Mouse (Mus musculus): ENCODE measurements around the gene Lpcat2b.
"Not testable (repeated sequence)": the region's sequence is repeated elsewhere in the genome, so short reads cannot be mapped to it uniquely, and the experiment has no call there.

The Lpcat2b gene

DNA sequence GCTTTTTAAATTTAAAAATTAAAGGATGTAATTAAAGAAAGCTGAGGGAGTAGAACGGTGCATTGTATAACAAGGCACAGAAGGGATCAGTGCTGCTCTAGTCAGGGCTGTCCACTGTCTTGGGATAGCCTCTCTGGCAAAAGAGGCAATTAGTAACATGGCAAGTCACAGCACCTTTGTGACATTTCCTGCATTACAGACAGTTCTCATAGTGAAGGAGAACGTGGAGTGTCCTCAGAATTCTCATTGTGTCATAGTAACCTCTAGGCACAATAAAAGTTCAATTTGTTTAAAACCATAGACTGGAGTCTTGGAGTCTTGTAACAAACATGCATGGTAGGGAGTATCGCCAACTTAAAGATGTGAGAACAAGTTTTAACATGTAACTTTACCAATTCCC is at the start of gene Lpcat2b:
TSS of gene Lpcat2b (plus strand) at position 301 of the 400 bp plus-strand sequence.
- DNase-seq (ENCODE audit: low spot score), result no peak

DNA sequence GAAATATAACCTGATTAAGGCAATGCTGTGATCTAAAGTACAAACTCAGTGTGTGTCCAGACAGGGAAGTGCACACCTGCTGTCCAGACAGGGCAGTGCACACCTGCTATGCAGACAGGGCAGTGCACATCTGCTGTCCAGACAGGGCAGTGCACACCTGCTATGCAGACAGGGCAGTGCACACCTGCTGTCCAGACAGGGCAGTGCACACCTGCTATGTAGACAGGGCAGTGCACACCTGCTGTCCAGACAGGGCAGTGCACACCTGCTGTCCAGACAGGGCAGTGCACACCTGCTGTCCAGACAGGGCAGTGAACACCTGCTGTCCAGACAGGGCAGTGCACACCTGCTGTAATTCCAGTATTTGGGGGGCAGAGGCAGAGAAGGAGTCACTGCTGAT is 44.9 kb upstream of the Lpcat2b start:
- not testable (repeated sequence) for DNase-seq (ENCODE audit: low spot score)

DNA sequence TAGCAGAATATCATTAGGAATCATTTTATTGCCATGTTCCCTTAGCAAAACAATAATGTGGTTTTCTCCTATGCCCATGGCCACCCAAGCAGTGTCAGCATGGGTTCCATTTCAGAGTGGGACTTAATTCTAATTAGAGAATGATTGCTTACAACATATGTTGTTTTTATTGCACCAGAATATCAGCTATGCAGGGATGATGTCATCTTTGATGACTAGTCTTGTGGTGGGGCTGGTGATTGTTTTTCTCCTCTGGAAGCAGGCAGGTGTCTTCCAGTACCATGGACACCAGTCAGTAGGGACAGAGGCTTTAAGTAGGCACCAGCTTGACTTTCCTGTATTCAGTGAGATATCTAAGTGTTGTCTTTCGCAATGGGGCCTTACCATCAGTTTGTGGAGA is 43.6 kb upstream of the Lpcat2b start:
- DNase-seq (ENCODE audit: low spot score), result no peak

DNA sequence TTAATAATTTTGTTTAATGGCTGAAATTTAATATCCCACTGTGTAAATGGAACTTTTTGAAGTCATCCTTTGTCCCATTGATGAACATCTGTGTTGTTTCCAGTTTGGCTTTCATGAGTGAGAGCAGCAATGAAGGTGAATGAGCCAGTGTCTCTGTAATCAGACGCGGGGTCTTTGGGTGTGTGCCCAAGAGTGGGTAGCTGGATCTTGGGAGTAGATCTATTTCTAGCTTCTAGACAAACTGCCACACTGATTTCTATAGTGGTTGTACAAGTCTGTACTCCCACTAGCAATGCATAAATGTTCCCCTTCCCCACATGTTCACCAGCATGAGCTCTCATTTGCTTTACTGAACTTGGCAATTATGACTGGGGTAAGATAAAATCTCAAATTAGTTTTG is 42.0 kb upstream of the Lpcat2b start:
- no peak for DNase-seq (ENCODE audit: low spot score)

DNA sequence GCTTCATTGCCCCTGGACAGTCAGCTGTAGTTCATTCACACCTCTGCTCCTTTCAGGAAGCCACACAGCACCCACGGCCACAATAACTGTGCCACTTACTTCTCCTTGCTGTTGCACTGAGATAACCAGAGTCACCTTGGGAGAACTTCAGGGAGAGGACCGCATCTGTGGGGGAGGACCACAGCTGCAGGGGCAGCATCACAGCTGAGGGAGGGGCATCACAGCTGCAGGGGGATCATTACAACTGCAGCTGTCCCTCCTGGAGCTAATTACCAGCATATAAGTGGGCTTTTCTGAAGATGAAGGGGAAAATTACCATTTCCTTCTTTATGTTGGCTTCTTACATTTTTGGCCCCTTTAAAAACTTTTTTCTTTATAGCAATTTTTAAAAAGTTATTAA is 36.9 kb upstream of the Lpcat2b start:
- DNase-seq (ENCODE audit: low spot score), result no peak

DNA sequence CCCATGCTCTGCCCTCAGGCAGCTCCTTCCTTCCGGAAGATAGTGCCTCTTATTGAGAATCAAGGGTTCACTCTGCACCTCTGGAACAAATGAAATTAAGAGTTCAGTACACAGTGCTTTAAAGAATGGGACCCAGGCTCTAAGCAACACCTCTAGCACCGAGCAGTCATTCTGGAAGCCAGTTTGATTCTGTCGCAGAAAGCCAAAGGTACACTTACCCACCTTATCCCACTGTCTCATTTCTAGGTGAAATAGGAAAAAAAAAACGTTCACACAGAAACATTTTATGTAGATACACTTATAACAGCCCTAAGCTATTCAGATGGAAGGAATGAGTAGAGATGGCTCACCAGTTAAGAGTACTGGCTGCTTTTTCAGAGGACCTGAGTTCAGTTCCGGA is 28.9 kb upstream of the Lpcat2b start, which contains the start of gene Ephx4:
TSS of gene Ephx4 (plus strand) at position 301 of the 400 bp plus-strand sequence.
- DNase-seq (ENCODE audit: low spot score), result no peak

DNA sequence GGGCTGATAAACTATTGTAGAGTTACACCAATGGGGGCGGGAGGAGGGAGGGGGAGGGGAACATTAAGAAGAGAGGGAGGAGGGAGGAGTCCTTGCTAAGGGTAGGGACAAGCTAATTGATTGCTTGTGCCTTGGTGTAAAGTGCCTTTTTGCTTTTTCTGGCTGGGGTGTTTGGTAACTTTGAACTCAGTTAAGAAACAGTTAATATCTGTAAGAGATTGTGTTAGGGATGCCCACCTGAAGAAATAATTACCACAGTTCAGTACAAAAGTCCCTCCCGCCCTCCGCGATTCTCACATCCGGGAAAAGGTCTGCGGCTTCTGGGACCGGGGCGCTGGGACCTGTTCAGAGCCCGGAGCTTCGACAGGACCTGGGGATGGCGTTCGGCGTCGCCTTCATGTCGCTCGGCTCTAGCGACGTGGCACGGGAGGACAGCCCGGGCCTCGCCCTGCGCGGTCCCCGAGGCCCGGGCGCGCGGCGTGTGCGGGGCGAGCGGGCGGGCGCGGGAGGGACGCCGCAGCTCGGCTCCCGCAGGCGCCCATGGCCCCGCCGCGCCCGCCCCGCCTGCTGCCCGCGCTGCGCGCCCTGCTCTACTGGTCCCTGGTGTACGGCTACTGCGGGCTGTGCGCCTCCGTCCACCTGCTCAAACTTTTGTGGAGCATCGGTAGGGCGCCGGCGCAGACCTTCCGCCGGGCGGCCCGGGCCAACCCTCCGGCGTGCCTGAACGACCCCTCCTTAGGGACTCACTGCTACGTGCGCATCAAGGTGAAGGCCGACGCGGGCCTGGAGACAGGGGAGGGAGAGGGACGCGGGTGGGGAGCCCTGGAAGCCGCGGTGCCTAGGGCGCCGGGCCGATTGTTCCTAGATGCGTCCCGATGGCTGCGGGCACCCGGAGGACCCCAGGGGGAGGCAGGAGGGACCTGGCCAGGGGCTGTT is 28.1 kb upstream of the Lpcat2b start:
- DNase-seq (ENCODE audit: low spot score), result no peak

DNA sequence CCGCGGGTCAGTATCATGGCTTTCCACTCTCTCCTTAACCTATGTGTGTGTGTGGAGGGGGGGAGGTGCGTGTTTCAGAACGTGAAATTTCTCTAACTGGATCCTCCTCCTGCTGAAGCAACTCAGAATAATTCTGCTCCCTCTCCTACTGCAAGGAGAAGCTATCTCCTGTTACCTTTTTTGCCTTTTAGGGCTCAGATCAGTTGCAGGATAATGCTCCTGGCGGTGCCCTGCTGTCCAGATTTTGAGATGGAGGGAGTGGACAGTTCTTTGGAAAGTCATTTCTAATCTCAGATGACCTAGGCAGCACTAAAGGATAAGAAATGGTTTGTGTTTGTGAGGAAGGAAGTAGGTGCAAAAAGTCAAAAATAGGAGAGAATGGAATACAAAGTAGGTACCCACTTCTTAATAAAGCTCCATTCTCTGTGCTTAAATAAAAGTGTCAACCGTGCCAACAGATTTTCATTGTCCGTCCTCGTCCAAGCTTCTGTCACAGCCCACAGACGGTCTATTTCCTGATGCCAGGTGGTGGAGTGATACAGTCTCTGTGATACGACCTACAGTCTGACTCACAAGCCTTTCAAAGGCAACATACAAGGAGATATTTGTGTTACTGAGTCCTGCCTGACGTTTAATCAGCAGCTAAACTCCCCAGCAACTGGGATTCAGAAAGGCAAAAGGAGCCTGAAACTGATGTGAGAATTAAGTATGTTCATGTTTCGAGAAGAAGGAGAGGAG is 27.2 kb upstream of the Lpcat2b start:
- peak; percentile 60 for DNase-seq (ENCODE audit: low spot score)

DNA sequence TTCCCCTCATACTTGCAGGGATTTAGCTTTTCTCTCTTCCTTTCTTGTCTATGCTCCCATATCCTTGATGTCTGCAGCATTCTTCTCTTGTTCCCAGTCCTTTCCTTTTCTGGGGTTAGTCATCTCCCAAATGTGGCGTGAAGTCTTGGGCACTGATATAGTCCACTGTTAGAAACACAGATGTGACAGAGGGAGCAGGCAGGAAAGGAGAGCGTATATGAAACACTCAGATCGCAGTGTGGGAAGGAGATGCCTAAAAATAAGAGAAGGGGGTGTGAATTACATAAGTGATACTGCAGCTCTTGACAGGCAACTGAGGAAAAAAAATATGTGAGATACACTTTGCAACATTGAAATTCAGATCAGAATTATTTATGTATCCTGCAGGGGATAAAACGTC is 26.0 kb upstream of the Lpcat2b start:
- peak; percentile 75 for DNase-seq (ENCODE audit: low spot score)

DNA sequence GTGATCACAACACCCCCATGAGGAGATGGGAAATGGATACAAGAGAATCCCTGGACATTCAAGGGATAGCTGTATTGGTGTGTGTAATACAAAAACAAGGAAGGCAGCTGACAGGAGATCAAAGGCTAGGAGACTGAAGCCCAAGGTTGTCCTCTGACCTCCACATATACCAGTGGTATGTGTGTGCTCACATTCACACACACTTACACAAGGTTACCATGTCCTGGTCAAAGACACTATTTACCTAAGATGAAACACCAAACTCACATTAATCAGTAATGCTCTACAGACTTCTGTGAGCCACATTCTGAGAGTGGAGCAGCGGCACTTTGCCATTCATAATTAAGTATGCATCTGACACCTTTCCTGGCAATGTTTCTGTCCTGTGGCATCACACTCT is 21.0 kb upstream of the Lpcat2b start:
- DNase-seq (ENCODE audit: low spot score), result no peak

DNA sequence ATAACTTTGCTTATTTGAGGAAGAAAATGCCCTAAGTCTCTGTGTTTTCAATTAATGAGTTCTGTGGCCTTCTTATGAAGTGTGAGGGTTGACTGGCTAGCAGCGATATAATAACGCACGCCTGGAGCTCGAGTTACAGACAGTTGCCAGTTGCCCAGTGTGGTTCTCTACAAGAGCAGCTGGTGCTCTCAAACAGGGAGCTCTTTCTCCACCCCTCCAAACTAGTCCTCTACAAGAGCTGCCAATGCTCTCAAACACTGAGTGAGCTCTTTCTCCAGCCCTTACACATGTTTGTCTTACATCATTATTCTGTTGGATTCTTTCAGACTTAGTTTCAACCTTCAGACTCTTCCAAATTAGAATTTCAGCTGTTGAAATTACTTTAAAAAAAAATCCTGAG is 20.0 kb upstream of the Lpcat2b start:
- DNase-seq (ENCODE audit: low spot score), result peak; percentile 19

DNA sequence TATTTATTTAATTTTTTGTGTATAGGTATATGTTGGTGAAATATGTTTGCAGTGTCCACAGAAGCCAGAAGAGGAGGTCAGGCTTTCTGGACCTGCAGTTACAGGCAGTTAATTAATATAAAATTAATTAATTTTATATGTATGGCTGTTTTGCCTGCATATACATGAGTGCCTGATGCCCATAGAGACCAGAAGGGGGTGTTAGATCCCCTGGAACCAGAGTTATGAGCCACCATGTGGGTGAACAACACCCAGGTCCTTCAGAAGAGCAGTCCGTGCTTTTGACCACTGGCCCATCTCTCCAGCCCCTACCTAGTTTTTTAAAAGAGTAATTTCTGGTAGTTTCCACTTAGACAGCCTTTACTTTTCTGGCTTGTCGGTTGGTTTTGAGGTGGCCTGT is 19.1 kb upstream of the Lpcat2b start:
- DNase-seq (ENCODE audit: low spot score), result no peak

DNA sequence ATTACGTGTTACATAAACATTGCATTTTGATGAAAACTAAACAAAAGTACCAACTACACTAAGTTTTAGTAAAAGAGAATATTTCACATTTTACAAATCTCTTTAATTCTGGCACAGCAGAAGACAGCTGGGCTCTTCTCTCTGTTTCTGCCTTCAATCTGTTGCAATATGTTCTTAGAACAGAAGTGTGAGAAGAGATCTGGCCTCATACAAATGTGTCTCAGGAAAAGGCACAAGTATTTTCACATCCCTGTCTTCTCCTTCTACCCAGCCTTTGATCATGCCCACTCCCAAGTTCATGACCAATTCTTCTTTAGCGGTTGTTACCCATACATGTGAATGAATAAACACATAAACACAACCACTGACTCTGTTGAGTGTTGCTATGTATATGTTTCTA is 16.3 kb upstream of the Lpcat2b start:
- DNase-seq (ENCODE audit: low spot score), result peak; percentile 29

DNA sequence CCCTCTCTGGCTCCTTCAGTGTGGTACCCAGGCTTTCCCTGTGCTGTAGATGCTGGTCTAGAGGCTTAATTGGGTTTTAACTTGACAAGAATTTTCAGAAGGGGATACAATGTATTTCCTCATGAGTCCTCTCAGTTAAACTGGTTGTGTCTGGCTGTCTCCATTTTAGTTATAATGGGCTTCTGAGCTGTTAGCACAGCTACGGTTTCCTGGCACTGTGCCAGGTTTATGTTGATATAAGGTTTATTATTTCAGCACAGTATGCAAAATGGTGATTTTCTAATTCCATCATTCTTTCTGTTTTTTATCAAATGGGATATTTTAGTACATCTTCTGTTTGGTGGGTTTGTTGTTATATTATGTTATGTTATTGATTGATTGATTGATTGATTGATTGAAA is 9.7 kb upstream of the Lpcat2b start:
- no peak for DNase-seq (ENCODE audit: low spot score)

DNA sequence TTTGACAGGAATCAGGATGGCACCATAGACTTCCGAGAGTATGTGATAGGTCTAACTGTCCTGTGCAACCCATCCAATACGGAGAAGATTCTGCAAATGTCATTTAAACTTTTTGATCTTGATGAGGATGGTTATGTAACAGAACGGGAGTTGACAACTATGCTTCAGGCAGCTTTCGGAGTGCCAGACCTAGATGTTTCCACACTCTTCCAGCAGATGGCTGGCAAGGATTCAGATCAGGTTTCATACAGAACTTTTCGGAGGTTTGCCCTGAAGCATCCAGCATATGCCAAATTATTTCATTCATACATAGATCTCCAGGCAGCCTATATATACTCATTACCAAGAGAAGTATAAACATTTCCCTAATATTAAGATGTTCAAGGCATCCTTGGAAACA is 2.7 kb downstream of the Lpcat2b start:
- no peak for DNase-seq (ENCODE audit: low spot score)

DNA sequence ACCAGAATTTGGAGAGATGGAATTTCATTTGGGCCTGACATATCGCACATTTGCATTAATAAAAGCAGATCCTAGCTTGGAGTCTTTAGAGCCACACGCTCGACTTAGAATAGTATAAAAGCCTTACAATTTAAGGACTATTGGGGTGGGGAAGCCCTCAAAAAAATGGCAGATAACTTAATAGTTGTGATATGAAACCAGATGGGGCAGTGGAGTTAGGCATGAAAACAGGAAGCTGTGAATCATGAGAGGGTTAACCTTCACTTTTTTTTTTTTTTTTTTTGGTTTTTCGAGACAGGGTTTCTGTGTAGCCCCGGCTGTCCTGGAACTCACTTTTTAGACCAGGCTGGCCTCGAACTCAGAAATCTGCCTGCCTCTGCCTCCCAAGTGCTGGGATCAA is 4.8 kb downstream of the Lpcat2b start:
- no peak for DNase-seq (ENCODE audit: low spot score)

DNA sequence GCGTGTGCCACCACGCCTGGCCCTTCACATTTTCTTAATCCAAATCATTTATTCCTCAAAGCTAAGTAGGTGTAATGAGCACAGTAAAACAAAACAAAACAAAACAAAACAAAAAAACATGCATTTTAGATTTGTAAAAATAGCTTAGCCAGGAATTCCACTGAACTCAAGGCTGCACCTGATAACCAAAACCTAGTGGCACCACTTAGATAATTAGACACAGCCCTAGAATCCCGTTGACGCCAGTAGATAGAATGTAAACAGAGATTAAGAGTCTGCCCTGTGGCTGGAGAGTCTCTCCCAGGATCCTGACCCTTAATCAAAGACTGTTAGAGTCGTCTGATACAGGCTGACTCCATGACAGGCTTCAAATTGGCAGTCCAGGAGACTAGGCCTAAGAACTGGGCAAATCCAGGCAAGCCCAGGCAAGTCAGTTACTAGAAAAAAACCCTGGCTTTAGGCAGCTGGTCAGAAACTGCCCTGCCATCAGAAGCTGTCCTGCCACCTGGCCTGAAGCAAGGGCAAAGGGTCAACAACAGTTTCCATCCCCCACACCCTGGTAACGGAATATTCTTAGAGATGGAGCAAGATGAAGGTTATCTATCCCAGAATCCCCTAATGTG is 5.3 kb downstream of the Lpcat2b start:
- no peak for DNase-seq (ENCODE audit: low spot score)

DNA sequence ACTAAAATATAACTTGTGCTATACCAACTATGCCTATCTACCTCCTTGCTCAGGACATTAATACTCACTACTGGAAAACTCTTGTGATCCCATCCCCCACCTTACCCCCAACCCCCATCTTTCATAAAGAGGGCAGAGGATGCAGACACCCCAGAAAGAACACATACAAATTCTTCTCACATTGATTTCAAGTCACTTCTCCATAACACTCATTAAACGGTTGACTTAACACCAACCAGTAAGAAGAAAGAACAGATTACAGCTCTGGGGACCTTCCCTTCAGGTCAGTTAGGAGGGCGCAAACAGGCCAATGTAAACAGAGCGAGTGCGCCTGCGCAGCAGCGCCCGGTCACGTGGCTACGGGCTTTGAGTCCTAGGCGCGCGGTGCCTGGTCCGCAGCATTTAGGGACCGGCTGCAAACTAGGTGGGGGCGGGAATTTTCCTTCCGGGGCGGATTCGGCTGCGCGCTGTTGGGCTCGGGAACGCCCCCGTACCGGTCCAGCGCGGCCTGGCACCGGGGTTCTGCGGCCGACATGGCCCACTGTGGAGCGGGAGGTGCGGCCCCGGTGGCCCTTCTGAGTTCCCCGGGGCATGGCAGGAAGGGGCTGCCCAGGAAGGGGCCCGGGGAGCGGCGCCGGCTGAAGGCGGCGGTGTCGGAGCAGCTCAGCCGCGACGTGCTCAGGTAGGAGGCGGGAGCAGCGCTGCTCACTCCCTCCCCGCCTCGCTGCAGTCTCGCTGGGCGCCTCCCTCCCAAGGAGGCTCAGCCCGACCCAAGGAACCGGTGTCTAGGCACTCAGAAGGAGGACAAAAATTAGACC is 6.3 kb downstream of the Lpcat2b start, which contains the start of gene Btbd8:
TSS of gene Btbd8 (plus strand) at position 534 of the 818 bp plus-strand sequence.
- peak; percentile 90 for DNase-seq (ENCODE audit: low spot score)

DNA sequence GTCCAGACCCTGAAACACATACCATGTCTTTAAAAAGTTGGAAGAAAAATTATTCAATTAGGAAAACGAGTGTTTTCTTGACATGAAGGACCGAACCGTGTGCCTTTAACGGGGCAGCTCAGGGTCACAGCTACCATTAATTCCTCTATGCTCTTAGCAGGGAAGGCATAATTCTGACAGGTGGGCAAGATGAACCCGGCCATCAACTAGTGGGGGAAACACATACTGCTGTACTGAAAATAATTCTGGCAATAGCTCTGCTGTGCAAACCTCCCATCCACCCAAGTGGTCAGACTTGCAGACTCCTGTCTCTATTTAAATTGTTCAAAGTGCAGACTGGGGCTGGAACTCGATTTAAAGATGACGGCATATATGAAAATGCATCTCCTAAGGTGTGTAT is 7.0 kb downstream of the Lpcat2b start:
- no peak for DNase-seq (ENCODE audit: low spot score)

DNA sequence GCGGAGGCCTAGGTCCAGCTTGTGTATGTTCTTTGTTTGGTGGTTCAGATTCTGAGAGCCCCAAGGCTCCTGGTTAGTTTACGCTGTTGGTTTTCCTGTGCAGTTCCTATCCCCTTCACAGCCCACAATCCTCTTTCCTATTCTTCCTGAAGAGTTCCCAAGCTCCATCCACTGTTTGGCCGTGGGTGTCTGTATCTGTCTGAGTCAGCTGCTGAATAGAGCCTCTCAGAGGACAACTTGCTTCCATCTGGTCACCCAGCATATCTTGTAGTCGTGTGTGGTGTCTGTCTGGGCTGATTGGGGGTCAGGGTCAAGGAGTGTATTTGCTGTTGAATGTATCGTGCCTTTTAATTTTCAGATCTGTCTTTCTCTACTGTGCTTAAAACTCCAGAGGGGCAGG is 10.5 kb downstream of the Lpcat2b start:
- no peak for DNase-seq (ENCODE audit: low spot score)

DNA sequence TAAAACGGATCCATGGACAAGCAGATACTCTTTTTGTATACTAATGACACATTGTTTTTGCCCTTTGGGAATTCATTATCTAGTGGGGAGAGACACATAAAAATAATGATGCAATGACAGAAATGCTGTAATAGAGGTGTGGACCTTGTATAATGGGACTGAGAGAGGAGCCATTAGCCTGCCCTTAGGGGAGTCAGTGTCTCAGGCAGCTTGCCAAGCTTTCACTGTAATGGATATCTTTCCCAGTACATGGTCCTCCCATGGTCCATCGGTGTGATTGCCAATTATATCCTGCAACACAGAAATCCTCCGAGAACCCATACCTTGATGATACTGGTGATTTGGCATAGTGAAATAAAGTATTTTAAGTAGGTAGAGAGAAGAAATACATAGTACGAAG is 12.9 kb downstream of the Lpcat2b start:
- no peak for DNase-seq (ENCODE audit: low spot score)

DNA sequence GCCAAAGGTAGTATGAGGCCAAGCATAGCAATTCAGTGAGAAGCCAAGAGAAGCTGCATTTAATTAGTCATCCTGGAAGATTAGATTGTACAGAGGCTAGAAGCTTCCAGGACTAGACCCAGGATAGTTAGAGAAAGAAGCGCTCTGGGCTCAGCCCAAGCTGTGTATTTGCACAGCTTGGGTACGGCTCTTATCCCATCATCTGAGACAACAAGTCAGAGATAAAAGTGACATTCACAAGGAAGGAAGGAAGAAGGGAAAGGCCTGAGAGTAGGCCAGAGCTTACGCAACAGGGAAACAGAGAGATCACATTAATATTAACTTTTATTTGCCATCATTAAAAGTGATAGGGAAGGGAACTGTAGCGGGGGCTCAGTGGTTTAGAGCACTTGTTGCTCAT is 16.6 kb downstream of the Lpcat2b start:
- DNase-seq (ENCODE audit: low spot score), result no peak
